Mouse (Mus musculus) forebrain, embryonic 10.5 days (tissue): ENCODE measurements around the gene Klhl32. TPM values are rescaled to one million over a fixed set of nuclear protein-coding genes. Genes with fewer than 3 reads are reported as not detected.

Experiments used
- DNase-seq: peaks from one replicate; pipeline ENCODE4 v3.0.0-alpha.2; 2017; ENCODE audit warnings: low spot score; ENCODE audit errors: extremely low spot score
- H3K27ac ChIP-seq: fragments of 300-500 bp; sonication (generic); 2 replicates; pipeline ENCODE4 v1.5.1; 2016; ENCODE audit warnings: mild to moderate bottlenecking
- H3K27me3 ChIP-seq: fragments of 300-500 bp; sonication (generic); 2 replicates; pipeline ENCODE4 v1.6.1; 2016; ENCODE audit warnings: mild to moderate bottlenecking; ENCODE audit not compliant: poor library complexity, severe bottlenecking
- H3K36me3 ChIP-seq: fragments of 300-500 bp; sonication (generic); replicated peaks from 2 replicates; pipeline ENCODE4 v1.6.1; 2016; ENCODE audit warnings: mild to moderate bottlenecking, moderate library complexity
- H3K4me1 ChIP-seq: fragments of 300-500 bp; sonication (generic); 2 replicates; pipeline ENCODE4 v1.6.1; 2016
- H3K4me3 ChIP-seq: fragments of 300-500 bp; sonication (generic); 2 replicates; pipeline ENCODE4 v1.5.1; 2016; ENCODE audit warnings: mild to moderate bottlenecking, moderate library complexity
- H3K9me3 ChIP-seq: fragments of 300-500 bp; sonication (generic); 2 replicates; pipeline ENCODE4 v1.6.1; 2016; ENCODE audit warnings: mild to moderate bottlenecking, moderate library complexity
- WGBS: fragments of 180-500 bp; shearing (Covaris S2); methylation state at CpG from one replicate; pipeline ENCODE4 v1.1.7; 2016; 5-methylcytosine and 5-hydroxymethylcytosine counted together
- polyA plus RNA-seq: library from polyadenylated mRNA; unstranded; fragments of >200 nt; fragmentation: Nextera tagmentation; extraction: Ambion mirVana; gene quantifications from 2 replicates; pipeline ENCODE4 v1.2.1, GENCODE M21; 2016

Gene Klhl32
- polyA plus RNA-seq, 1 experiment from 2014 or later = 3.8 TPM

GRCm38 (mm10) chr4:24789331-24789730 is 61.6 kb downstream of the Klhl32 start:
- Histone ChIP-seq H3K27ac (no peak overlapping the region), H3K36me3 (no peaks in the 10 kb centered on the region)

GRCm38 (mm10) chr4:24785757-24786532 is 65.0 kb downstream of the Klhl32 start:
- 61% methylated on average over 7 of the region's 7 CpGs for WGBS

More at GRCm38 (mm10) chr4:24789331-24789730, 61.6 kb downstream of the Klhl32 start:
- 89% methylated on average over 1 of the region's 1 CpGs for WGBS
- peaks cover 22% of the 10 kb centered on the region for H3K4me1 ChIP-seq
- H3K27me3 ChIP-seq = no peaks in the 10 kb centered on the region
- no peaks in the 10 kb centered on the region for H3K9me3 ChIP-seq
- DNase-seq = no peak
- H3K4me3 ChIP-seq = no peak overlapping the region

GRCm38 (mm10) chr4:24765919-24766318 is 85.0 kb downstream of the Klhl32 start:
- Histone ChIP-seq H3K4me3 (no peak overlapping the region), H3K36me3 (no peaks in the 10 kb centered on the region), H3K27me3 (no peaks in the 10 kb centered on the region), H3K9me3 (no peaks in the 10 kb centered on the region), H3K27ac (no peak overlapping the region), H3K4me1 (no peaks in the 10 kb centered on the region)
- WGBS = 87% methylated on average over 2 of the region's 2 CpGs
- no peak for DNase-seq

More at GRCm38 (mm10) chr4:24785757-24786532, 65.0 kb downstream of the Klhl32 start:
- no peaks in the 10 kb centered on the region for H3K36me3 ChIP-seq
- DNase-seq = no peak
- H3K9me3 ChIP-seq = no peaks in the 10 kb centered on the region
- H3K4me1 ChIP-seq = no peaks in the 10 kb centered on the region
- no peak overlapping the region for H3K27ac ChIP-seq
- H3K4me3 ChIP-seq = no peak overlapping the region
- H3K27me3 ChIP-seq = no peaks in the 10 kb centered on the region

- H3K36me3 ChIP-seq = no peaks in the 10 kb centered on the region
- no peak overlapping the region for H3K27ac ChIP-seq
- H3K4me3 ChIP-seq = no peak overlapping the region
- no peaks in the 10 kb centered on the region for H3K9me3 ChIP-seq
- H3K4me1 ChIP-seq = no peaks in the 10 kb centered on the region
- DNase-seq = no peak
- H3K27me3 ChIP-seq = no peaks in the 10 kb centered on the region
- WGBS = 89% methylated on average over 3 of the region's 3 CpGs
Observed at GRCm38 (mm10) chr4:24765469-24765868, 85.5 kb downstream of the Klhl32 start.

GRCm38 (mm10) chr4:24764558-24764957 is 86.4 kb downstream of the Klhl32 start:
- WGBS = 85% methylated on average over 2 of the region's 2 CpGs
- Histone ChIP-seq H3K4me3 (no peak overlapping the region), H3K36me3 (no peaks in the 10 kb centered on the region), H3K27me3 (no peaks in the 10 kb centered on the region), H3K9me3 (no peaks in the 10 kb centered on the region), H3K4me1 (no peaks in the 10 kb centered on the region), H3K27ac (no peak overlapping the region)
- DNase-seq = no peak

GRCm38 (mm10) chr4:24763451-24763850 is 87.5 kb downstream of the Klhl32 start:
- Histone ChIP-seq H3K27me3 (no peaks in the 10 kb centered on the region), H3K9me3 (no peaks in the 10 kb centered on the region), H3K36me3 (no peaks in the 10 kb centered on the region), H3K4me1 (no peaks in the 10 kb centered on the region), H3K27ac (no peak overlapping the region), H3K4me3 (no peak overlapping the region)
- DNase-seq = no peak
- WGBS = 84% methylated on average over 4 of the region's 4 CpGs

- H3K9me3 ChIP-seq = no peaks in the 10 kb centered on the region
- no peaks in the 10 kb centered on the region for H3K27me3 ChIP-seq
- 94% methylated on average over 1 of the region's 1 CpGs for WGBS
- H3K4me1 ChIP-seq = no peaks in the 10 kb centered on the region
- DNase-seq = no peak
- H3K4me3 ChIP-seq = no peak overlapping the region
- H3K36me3 ChIP-seq = no peaks in the 10 kb centered on the region
- H3K27ac ChIP-seq = no peak overlapping the region
Observed at GRCm38 (mm10) chr4:24758954-24759353, 92.0 kb downstream of the Klhl32 start.

- WGBS = 91% methylated on average over 8 of the region's 8 CpGs
- no peak overlapping the region for H3K27ac ChIP-seq
- DNase-seq = no peak
- H3K9me3 ChIP-seq = no peaks in the 10 kb centered on the region
- H3K27me3 ChIP-seq = no peaks in the 10 kb centered on the region
- no peaks in the 10 kb centered on the region for H3K4me1 ChIP-seq
- H3K36me3 ChIP-seq = no peaks in the 10 kb centered on the region
- no peak overlapping the region for H3K4me3 ChIP-seq
Observed at GRCm38 (mm10) chr4:24752517-24753208, 98.3 kb downstream of the Klhl32 start.

- H3K9me3 ChIP-seq = no peaks in the 10 kb centered on the region
- no peaks in the 10 kb centered on the region for H3K27me3 ChIP-seq
- H3K27ac ChIP-seq = no peak overlapping the region
- H3K4me1 ChIP-seq = no peaks in the 10 kb centered on the region
- 93% methylated on average over 6 of the region's 6 CpGs for WGBS
- DNase-seq = no peak
- H3K36me3 ChIP-seq = no peaks in the 10 kb centered on the region
- H3K4me3 ChIP-seq = no peak overlapping the region
Observed at GRCm38 (mm10) chr4:24737080-24737479, 113.8 kb downstream of the Klhl32 start.

- H3K36me3 ChIP-seq = no peaks in the 10 kb centered on the region
- no peak overlapping the region for H3K4me3 ChIP-seq
- H3K27me3 ChIP-seq = no peaks in the 10 kb centered on the region
- DNase-seq = no peak
- H3K9me3 ChIP-seq = no peaks in the 10 kb centered on the region
- no peaks in the 10 kb centered on the region for H3K4me1 ChIP-seq
- WGBS = 40% methylated on average over 3 of the region's 3 CpGs
- no peak overlapping the region for H3K27ac ChIP-seq
Observed at GRCm38 (mm10) chr4:24720834-24721233, 130.1 kb downstream of the Klhl32 start.

- H3K9me3 ChIP-seq = no peaks in the 10 kb centered on the region
- H3K4me3 ChIP-seq = no peak overlapping the region
- WGBS = 78% methylated on average over 4 of the region's 4 CpGs
- H3K36me3 ChIP-seq = no peaks in the 10 kb centered on the region
- DNase-seq = no peak
- H3K27me3 ChIP-seq = no peaks in the 10 kb centered on the region
- no peaks in the 10 kb centered on the region for H3K4me1 ChIP-seq
- H3K27ac ChIP-seq = no peak overlapping the region
Observed at GRCm38 (mm10) chr4:24715559-24715958, 135.4 kb downstream of the Klhl32 start.

GRCm38 (mm10) chr4:24714367-24714766 is 136.6 kb downstream of the Klhl32 start:
- Histone ChIP-seq H3K4me3 (no peak overlapping the region), H3K4me1 (no peaks in the 10 kb centered on the region), H3K9me3 (no peaks in the 10 kb centered on the region), H3K27me3 (no peaks in the 10 kb centered on the region), H3K27ac (no peak overlapping the region), H3K36me3 (no peaks in the 10 kb centered on the region)
- no peak for DNase-seq
- 83% methylated on average over 10 of the region's 10 CpGs for WGBS

GRCm38 (mm10) chr4:24698528-24699117 is 152.3 kb downstream of the Klhl32 start:
- Histone ChIP-seq H3K36me3 (no peaks in the 10 kb centered on the region), H3K27ac (no peak overlapping the region), H3K4me1 (no peaks in the 10 kb centered on the region), H3K4me3 (no peak overlapping the region), H3K27me3 (no peaks in the 10 kb centered on the region), H3K9me3 (no peaks in the 10 kb centered on the region)
- 72% methylated on average over 7 of the region's 7 CpGs for WGBS
- DNase-seq = no peak
